Mouse (Mus musculus) embryo, embryonic 9.5 days (tissue): ENCODE results near the gene Olfr576.

Source experiments
- DNase-seq: peaks from one replicate; pipeline ENCODE4 v3.0.0-alpha.2; 2017; ENCODE audit errors: extremely low spot score

Olfr576 gene

DNA sequence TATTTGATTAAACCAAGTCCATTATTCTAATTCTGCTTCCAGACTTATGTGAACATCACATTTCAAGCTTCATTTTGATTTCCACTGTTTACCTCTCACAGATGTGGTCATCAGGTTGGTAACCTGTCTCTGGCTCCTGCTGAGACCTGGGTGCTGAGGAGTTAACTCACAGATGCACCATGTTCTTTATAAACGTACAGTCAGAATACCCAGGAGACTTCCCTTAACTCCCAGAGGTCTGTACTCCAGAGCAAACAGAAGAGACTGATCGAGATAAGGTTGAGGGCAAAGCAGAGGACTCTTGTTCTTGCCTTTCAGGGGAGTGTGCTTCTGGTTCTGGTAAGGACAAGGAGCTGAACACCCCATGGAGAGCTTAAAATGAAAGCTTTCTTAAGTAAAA is at the start of gene Olfr576:
Gene Olfr576, plus strand, starts transcription at position 301 of the 400 bp plus-strand sequence.
- no peak for DNase-seq

DNA sequence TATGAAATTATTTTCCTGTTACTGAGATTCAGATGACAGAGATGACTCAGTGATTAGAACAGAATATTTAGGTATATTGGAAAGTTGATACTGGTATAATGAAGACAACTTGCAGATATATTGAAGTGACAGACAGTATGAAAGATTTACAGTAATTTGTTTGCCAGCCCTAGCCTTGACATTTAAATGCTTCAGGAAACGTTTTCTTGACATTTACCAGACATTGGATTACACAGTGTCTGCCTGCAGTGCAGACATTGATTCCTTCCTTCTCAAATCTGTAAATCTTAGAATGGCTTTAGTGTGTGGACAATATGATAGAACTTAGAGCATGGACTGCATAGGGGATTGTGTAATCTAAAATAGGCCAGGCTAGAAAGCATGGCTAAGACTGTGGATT is 47.2 kb upstream of the Olfr576 start:
- no peak for DNase-seq

GRCm38 (mm10) chr7:102916405-102916804 is 46.1 kb upstream of the Olfr576 start:
- DNase-seq: no peak

DNA sequence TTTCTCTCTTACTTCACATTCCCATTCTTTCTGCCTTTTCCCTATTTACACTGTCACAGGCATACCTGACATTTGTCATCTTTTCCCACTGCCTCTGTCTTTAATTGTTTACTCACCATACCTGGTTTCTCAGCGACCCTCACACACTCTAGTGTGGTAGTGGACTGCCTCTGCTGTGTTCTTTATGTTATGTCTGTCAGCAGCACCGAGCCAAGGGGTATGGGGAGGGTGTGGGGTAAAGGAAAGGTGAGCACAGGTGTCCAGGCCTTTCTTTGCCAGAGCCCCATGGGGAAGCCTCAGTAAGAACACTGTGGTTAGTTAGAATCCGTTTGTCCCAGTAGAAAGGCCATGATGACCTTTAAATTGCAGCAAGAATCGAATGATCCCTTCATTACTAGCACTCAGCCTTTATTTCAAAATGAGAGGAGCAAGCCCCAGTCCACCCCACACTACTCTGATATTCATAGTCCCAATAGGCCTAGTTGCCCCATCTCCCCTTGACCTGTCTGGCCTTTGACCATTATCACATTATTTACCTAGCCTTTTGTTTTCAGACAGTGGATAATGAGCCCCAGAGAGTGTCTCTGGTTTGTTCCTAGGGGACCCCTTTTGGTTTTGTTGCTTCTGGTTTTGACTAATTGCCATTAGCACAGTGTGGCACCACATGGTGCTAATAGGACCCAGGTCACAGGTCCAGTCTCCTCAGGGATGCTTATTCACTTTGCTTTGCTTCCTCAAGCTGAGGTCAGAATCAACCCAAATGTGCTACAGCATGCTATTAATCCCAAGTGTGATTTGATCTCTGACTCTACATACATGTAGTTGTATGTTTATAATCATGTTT is 45.2 kb upstream of the Olfr576 start, which contains the start of gene Olfr571:
Gene Olfr571, minus strand, starts transcription at position 505 of the 844 bp plus-strand sequence.
- no peak for DNase-seq

DNA sequence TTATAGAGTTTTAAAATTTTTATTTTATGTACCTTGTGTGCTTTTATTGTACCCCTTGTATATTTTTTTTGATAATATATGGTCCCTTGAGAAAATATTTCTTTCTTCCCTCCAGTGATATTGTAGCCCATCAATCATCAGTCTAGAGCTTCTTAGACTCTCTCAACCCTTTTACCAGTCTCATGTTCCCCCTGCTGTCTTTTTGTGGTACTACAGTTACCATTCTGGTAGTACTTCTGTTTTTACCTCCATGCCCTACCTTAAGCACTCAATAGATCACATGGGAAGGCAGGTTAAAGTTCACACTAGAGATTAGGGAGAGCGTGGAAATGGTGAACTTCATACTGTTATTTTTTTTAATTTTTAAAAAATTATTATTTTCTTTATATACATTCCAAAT is 42.8 kb upstream of the Olfr576 start:
- DNase-seq: peak; percentile 54

DNA sequence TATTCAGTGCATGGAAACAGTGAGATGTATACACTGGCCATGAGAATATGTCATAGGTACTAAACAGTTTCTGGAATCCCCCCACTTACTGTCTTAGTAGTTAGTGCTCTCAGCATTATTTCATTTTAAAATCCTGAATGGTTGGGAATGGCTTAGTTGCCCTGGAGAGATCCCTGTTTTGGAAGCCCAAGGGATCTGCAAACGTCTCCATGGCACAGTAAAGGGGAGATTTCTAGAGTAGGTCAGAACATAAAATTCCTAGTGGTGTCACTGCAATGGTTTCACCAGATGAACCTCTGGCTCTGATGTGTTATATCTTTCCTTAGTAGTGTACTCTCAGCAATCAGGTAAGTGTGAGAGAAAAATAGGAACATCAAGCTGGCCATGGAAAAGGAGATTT is 38.4 kb upstream of the Olfr576 start, which contains the start of gene Olfr572:
Gene Olfr572, plus strand, starts transcription at position 301 of the 400 bp plus-strand sequence.
- DNase-seq: no peak

GRCm38 (mm10) chr7:102927105-102927504 is 35.4 kb upstream of the Olfr576 start:
- no peak for DNase-seq

DNA sequence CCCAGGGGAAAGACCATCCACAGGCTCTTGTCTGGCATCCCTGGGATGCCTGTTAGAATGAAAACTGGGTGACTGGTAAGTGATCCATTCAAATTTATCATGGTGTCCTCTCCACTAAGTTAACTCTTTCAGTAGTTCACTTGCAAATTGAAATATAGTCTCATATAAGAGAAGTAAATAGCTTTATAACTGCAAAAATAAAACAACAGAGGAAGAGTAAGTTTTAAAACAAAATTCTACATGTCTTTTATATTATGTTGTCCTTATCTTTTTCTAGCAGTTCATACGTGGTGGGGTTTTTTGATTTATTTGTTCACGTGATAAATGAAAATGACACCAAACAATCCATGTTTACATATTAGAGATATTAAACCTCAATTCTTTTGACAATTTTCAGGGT is 20.0 kb upstream of the Olfr576 start, which contains the start of gene Olfr573-ps1:
Gene Olfr573-ps1, minus strand, starts transcription at position 101 of the 400 bp plus-strand sequence.
- no peak for DNase-seq

DNA sequence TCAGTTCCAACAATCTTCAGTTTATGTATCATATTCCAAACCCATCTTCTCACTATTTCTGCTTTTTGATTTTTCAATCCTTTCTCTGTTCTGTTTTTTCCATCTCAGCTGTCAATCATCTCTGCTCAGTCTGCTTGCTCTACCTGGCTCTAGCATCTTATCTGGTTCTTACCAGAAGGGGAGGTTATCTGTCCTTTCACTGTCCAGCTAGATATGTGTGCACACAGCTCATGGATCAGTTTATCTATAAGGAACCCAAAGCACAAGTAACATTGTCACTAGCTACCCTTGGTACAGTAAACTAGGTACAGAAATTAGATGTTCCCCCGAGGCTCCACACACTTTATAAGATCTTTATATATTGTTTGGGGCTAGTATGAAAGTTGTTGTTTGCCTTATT is 19.0 kb upstream of the Olfr576 start:
- no peak for DNase-seq

DNA sequence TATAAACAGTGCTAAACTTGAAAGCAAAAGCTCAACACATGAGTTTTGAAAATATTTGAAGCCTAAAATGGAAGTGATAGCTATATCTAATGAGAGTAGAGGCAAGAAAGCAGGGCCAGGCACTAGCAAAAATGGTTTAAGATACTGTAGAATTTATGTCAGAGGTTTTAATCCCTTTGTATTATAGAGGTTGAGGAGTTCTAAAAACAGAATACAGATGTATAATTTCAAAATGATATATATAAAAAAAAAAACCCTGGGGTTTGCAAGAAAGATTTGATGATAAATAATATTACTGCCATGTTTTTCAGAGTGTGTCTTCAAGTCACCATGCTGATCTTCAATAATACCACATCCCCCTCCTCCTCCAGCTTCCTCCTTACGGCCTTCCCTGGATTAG is 14.3 kb upstream of the Olfr576 start, which contains the start of gene Olfr574:
Gene Olfr574, plus strand, starts transcription at position 301 of the 400 bp plus-strand sequence.
- DNase-seq: no peak

- DNase-seq: no peak
Measured at GRCm38 (mm10) chr7:102950732-102951131, 11.7 kb upstream of the Olfr576 start.

- no peak for DNase-seq
Measured at GRCm38 (mm10) chr7:102958137-102958536, 4.3 kb upstream of the Olfr576 start.

GRCm38 (mm10) chr7:102958593-102958992 is 3.9 kb upstream of the Olfr576 start, which contains the start of gene Olfr575:
TSS of gene Olfr575 (minus strand) at chr7:102958775.
- no peak for DNase-seq

DNA sequence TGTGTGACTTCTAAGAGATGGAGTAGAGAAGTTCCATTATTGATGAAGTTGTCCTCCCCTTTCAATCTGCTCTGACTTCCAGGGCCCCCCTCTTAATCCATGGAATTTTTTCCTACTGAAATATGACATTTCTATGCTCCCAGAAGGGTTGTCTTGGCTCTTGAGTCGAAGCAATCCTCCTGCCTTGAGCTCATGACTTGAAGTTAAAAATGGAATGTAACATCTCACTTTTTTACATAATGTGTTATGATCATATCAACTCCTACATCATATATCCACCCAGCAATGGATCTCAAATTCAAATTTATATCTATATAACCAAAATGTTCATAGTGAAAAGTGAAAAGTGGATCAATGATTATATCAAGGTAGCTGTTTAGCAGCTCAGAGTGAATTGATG is 11.9 kb downstream of the Olfr576 start:
- DNase-seq: no peak

GRCm38 (mm10) chr7:102975843-102976242 is 13.4 kb downstream of the Olfr576 start, which contains the start of gene Olfr577:
TSS of gene Olfr577 (minus strand) at chr7:102975943.
- DNase-seq: no peak

GRCm38 (mm10) chr7:102989224-102989623 is 26.8 kb downstream of the Olfr576 start, which contains the start of gene Olfr578:
TSS of gene Olfr578 (minus strand) at chr7:102989324.
- DNase-seq: no peak
